Mouse (Mus musculus) neutrophil, adult 83 days (primary cell): ENCODE measurements around the gene Mrps16. TPM values are rescaled to one million over a fixed set of nuclear protein-coding genes. Genes with fewer than 3 reads are reported as not detected.

Experiments
- total RNA-seq, 2 experiments: library from RNA; stranded (reverse); gene quantifications; one replicate each; pipeline ENCODE4 v1.2.4; 2023

Gene Mrps16
- 10 to 100 TPM; 28.0 to 29.3 TPM for total RNA-seq

GRCm38 (mm10) chr14:20393205-20393913 lies at the start of gene Mrps16:
TSS of gene Mrps16 (minus strand) at chr14:20393634.

GRCm38 (mm10) chr14:20388441-20389129 lies 4.8 kb downstream of the Mrps16 start, which contains the start of gene Dnajc9:
TSS of gene Dnajc9 (minus strand) at chr14:20388910.

GRCm38 (mm10) chr14:20347991-20348541 lies 45.4 kb downstream of the Mrps16 start, which contains the start of the genes Ecd and Fam149b:
TSS of gene Ecd (minus strand) at chr14:20348121.
TSS of gene Fam149b (plus strand) at chr14:20348162.

Other genes with a start within 250 kb of the Mrps16 start
- gene Kcnk5, start 211.8 kb downstream of the Mrps16 start, total RNA-seq: under 1 TPM; 0.75 to 0.99 TPM
- gene Kcnk16, start 124.4 kb downstream of the Mrps16 start, total RNA-seq: not detected
- gene Nudt13, start 98.9 kb downstream of the Mrps16 start, total RNA-seq: 10 to 100 TPM; 13.1 to 14.2 TPM
- gene Ecd, start 45.5 kb downstream of the Mrps16 start, total RNA-seq: 10 to 100 TPM; 17.2 to 18.8 TPM
- 10 to 100 TPM; 19.7 to 21.1 TPM for gene Fam149b, start 45.5 kb downstream of the Mrps16 start, total RNA-seq
- gene Dnajc9, start 4.7 kb downstream of the Mrps16 start, total RNA-seq: 10 to 100 TPM; 43.1 to 50.4 TPM
- gene Cfap70, start 58.6 kb upstream of the Mrps16 start, total RNA-seq: not detected
- gene Anxa7, start 86.5 kb upstream of the Mrps16 start, total RNA-seq: 10 to 100 TPM; 42.2 to 52.4 TPM
- 1 to 10 TPM; 1.5 to 2.1 TPM for gene Mss51, start 103.3 kb upstream of the Mrps16 start, total RNA-seq
- gene Ppp3cb, start 152.9 kb upstream of the Mrps16 start, total RNA-seq: 10 to 100 TPM; 57.0 to 61.1 TPM
- gene Usp54, start 247.4 kb upstream of the Mrps16 start, total RNA-seq: 1 to 10 TPM; 2.5 to 2.8 TPM